Mouse (Mus musculus) brain, adult 2 months (tissue): ENCODE data around the gene Nfu1.
"Not testable (repeated sequence)": the region's sequence is repeated elsewhere in the genome, so short reads cannot be mapped to it uniquely, and the experiment has no call there.

Experiments
- DNase-seq: peaks from one replicate; pipeline ENCODE4 v3.0.0; 2011; ENCODE audit warnings: low read depth, low spot score

The Nfu1 gene

DNA sequence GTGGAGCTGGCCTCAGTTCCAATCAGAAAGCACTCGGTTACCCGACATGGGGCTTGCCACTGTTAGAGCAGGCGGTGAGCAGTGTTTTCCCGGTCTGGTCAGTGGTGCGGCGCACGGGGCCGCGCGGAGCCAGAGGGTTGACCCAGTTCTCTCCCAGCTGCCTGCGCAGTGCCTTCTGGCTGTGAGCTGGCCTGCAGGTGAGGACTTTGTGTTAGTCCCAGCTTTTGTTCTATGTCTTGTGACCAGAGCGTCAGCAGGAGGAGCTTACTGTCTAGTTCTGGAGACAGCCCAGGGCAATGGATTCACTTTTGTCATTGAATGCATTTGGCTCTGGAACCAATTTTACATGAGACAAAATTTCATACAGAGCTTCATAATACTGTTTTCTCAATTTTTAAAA is 12.8 kb downstream of the Nfu1 start:
- DNase-seq: peak; percentile 22

DNA sequence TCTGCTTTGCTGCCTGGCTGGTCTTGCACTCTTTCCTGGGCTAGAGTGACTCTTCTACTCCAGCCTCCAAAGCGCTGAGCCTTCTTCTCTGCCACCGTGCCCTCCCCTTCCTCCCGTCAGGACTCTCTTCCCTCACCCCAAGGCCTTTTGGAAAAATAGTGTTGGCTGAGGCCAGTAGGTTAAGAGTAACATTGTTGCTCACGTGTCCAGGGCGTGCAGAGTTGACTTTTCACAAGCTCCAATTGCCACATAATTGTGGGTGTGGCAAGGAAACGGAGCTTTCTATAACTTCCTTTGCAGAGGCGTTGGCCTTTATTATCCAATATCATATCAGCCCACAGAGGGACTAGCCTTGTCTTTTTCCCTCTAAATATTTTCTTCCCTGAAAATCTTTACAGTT is 17.9 kb downstream of the Nfu1 start:
- DNase-seq: no peak

- no peak for DNase-seq
Observed at GRCm38 (mm10) chr6:87028881-87029280, 19.8 kb downstream of the Nfu1 start.

- not testable (repeated sequence) for DNase-seq
Observed at GRCm38 (mm10) chr6:87031310-87031709, 22.3 kb downstream of the Nfu1 start.

DNA sequence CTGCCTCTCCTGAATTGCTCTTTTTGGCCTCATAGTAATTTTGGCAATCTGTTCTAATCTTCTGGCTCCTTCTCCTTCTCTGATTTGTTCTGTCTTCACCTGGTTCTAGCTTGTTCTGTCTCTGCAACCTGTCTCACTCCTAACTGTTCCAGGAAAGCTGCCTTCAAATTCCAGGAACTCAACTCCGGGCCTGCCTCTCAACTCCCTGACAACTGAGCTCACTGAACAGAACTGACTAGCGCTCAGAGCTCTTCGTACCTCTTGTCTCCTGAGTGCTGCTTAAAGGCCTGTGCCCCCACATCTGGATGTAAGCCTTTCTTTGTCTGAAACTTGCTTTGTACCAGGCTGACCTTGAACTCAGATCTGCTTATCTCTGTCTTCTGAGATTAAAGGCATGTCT is 23.4 kb downstream of the Nfu1 start:
- no peak for DNase-seq

- no peak for DNase-seq
Observed at GRCm38 (mm10) chr6:87034395-87034794, 25.4 kb downstream of the Nfu1 start.

GRCm38 (mm10) chr6:87037826-87038620 is 29.0 kb downstream of the Nfu1 start:
- no peak for DNase-seq

- DNase-seq: no peak
Observed at GRCm38 (mm10) chr6:87039161-87039560, 30.1 kb downstream of the Nfu1 start.

GRCm38 (mm10) chr6:87040971-87041370 is 31.9 kb downstream of the Nfu1 start:
- DNase-seq: peak; percentile 69

DNA sequence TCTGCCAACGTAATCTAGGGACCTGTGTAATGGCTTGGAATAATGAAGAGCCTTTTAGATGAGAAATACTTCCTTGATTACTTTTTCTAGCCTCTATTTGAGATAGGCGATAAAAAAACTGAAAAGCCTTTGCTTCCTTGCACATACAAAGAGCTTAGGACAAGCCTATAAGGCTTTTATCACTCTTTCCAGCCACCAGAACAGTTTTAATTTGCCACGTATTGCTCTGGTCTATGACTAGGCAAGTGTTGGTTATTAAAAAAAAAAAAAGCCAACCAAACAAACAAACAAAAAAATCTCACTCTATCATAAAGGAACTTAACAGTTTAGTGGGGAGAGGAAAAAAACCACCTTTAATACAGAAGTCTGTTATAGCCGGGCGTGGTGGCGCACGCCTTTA is 32.4 kb downstream of the Nfu1 start:
- DNase-seq: no peak

DNA sequence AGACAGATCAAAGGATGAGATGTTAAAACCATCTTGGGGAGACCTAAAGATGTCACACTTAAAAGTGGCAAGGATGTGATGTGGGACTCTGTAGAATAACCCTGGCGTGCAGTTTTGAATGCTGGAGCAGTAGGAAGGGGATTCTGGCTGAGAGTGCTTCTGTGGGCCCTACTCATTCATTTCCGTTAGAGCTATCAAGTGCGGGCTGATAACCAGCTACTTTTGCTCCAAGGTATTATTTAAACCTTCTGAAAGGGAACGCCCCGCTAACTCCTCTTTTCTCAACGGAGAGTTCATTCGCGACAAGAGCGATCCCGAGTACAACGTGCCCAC is 32.9 kb downstream of the Nfu1 start:
- DNase-seq: no peak

DNA sequence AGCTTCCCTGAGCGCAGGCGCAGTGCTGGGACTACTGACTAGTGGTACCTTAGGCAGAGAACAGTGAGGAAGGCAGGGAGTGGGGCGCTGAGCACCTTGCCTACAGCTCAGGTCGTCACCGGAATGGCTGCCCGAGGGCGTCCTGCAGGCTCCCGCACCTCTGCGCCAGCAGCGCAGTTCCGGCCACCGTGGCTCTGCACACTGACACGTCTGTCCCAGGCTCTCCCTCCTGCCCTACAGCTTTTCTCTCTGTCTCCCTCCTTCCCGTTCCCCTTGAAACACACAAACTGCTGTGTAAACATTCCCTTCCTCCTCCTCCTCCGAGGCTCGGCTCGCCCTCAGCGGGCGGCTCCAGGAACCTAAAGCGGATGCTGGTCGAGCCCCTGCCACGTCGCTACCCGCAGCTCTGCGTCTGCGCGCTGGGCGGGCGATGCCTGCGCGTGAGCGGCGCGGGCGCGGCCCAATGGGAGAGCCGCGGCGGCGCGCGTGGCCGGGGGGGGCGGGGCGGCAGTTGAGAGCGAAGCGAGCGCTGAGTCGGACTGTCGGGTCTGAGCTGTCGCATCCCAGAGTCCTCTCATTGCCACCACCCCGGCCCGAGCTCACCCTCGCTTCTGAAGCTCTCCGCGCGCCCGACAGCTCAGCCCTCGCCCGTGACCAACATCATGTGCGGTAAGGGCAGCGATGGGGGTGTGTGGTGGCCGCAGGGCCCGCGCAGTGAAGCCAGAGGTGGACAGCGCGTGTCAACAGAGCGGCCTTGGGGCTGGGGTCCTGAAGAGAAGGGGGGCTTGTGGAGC is 33.5 kb downstream of the Nfu1 start, which contains the start of gene Gfpt1:
TSS of gene Gfpt1 (plus strand) at position 510 of the 794 bp plus-strand sequence.
- DNase-seq: peak; percentile 98

DNA sequence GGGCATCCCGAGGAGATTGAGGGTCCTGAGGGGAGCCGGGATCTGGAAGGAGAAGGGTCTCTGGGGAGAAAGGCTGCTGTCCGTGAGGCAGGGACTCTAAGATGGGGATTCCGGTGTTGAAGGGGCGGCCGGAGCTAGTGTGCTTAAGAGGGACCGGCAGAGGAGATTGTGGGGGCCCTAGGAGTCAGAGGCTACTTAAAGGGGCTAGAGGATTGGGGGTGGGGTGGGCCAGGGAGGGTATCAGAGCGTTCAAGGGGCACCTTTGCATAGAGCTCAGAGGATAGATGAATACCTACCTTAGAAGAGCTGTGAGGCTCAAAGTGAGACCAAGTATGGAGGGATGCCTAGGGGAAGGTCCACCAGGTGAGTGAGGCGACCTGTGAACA is 34.1 kb downstream of the Nfu1 start:
- no peak for DNase-seq

- DNase-seq: no peak
Observed at GRCm38 (mm10) chr6:87044895-87045294, 35.9 kb downstream of the Nfu1 start.

GRCm38 (mm10) chr6:87045507-87045906 is 36.5 kb downstream of the Nfu1 start:
- no peak for DNase-seq

DNA sequence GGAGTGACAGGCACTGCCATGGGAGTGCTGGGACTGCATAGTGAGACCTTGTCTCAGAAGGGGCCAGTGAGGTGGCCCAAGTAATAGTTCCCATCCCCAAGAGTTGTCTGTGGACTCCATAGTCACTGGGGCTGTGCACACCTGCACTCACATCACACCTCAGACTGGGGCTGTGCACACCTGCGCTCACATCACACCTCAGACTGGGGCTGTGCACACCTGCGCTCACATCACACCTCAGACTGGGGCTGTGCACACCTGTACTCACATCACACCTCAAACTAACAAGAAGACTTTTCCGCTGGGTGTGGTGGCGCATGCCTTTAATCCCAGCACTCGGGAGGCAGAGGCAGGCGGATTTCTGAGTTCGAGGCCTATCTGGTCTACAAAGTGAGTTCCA is 39.7 kb downstream of the Nfu1 start:
- not testable (repeated sequence) for DNase-seq

DNA sequence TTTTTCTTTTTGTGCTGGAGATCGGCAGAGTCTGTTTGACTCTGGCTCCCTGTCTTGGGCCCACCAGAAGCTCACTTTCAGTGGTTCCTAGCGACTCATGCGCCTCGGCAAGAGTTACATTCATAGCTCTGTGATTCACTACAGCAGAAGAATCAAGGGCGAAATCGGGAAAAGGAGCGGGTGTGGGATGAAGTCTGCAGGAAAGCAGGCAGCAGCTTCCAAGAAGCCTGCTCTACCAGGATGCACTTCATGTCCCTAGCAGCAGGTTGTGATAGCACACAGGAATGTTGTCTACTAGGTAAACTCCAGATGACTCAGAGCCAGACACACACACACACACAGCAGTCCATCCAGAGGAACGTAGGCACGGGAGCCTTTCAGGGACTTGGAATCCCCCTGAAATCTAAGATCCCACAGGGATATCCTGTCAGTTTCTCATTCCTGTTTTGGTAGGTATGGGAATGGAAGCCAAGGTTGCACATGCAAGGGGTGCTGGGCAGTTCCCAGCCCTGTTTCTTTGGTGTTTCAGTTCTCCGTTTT is 42.9 kb downstream of the Nfu1 start:
- DNase-seq: peak; percentile 84

DNA sequence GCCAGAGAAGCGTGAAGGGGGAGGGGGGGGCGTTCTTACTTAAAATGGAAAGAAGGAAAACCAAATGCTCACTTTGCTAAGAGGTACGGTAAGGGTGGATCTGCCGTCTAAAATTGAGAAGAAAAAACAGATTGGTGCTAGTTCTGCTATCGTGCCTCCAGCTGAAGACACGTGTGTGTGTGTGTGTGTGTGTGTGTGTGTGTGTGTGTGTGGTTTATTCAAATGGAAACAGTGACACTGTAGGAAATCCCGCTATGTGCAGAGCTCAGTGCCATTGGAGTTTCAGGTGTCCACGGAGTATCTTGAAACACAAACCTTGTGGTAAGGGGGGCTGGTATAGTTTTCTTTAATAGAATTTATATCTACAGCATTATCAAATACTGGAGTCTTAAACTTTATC is 45.2 kb downstream of the Nfu1 start:
- DNase-seq: no peak

DNA sequence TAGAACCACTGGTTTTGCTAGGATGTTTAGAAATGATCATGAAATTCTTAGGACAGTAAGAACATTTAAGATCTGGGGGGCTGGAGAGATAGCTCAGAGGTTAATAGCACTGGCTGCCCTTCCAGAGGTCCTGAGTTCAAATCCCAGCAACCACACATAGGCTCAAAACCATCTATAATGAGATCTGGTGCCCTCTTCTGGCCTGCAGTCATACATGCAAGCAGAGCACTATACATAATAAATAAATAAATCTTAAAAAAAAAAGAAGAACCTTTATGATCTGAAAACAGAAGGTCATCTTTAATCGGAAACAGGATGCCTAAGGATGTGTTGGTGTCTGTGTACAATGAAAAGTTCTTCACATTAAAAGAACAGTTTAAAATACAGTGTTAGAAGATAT is 50.7 kb downstream of the Nfu1 start:
- DNase-seq: no peak

DNA sequence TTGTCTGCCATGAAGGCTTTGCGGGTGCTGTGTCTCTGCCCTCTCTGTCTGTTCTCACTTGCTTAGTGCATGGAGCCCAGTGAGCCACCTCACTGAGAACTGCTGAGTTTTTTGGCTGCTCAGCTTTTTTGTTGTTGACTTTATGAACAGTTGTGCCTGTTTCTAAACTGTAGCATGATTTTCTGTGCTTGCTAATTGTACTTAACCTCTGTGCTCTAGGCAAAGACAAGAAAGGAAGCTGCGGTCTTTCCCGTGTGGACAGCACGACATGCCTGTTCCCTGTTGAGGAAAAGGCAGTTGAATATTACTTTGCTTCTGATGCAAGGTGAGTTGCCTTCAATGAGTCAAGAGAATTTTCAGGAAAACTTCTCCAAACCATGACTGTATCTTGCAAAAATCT is 54.5 kb downstream of the Nfu1 start:
- no peak for DNase-seq

DNA sequence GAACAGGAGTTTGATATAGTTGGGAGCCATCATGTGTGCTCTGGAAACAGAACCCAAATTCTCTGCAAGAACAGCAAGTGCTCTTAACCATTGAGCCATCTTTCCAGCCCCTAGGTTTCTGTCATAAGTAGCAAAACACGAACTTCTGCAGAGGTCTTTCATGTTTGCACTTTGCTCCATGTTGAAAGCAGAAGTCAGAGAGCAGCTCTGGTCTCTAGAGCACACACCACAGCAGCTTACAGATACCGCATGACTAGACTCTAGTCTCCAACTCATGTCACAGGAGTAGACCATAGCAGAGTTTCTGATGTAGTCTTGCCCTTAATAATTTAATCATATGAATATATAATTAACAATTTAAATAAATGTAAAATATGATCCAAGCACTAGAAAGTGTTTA is 59.2 kb downstream of the Nfu1 start:
- DNase-seq: no peak

DNA sequence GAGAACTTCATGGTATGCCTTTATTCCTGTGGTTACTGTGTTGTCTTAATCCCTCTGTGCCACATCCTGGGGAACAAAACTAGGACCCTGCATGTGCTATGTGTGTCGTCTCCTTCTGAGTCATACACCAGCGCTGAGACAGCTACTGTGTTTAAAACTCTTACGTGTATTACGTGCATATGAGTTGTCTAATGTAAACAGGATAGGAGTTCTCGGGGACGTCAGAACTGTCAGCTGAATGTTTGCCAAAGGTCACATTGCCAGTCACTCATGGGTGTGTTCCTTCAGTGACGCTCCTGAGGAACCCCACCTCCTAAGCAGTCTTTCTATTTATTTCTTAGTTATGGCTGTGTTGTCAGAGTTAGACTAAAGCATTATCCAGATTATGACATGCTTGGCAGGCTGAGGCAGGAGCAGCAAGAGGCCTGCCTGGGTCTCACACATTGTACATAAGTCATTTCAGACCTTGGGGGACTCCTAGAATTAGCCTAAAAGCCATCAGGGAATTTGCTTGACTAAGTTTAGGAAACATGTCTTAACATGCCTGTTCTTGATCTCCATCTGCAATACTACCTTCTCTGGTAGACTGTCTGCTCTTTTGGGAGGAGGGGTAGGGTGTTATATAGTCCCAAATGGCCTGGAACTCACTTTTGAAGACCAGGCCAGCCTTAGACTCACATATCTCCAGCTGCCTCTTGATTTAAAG is 60.3 kb downstream of the Nfu1 start:
- no peak for DNase-seq
